Mouse (Mus musculus) kidney, adult 8-10 months (tissue): Measurements from ENCODE around the gene Nr1d2.
"Not testable (repeated sequence)": the region's sequence is repeated elsewhere in the genome, so short reads cannot be mapped to it uniquely, and the experiment has no call there.

Experiments
- DNase-seq, 2 experiments: peaks; one replicate each; pipeline ENCODE4 v3.0.0; 2022

Gene Nr1d2

DNA sequence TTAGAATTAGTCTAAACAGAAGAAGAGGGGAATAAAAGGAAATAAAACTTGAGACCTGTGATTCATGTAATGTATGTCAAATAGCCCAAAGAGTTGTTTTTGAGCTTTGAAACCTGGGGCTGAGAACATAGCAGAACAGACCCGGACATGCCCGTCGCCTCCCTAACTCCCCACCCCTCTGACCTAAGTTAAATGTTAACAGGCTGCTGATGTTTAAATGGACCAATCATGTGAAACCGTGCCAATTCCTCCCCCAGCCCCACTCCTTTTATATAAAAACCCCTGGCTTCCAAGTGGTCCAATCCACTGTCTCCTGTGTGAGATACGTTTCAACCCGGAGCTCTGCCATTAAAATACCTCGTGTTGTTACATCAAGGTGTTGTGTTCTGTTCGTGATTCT is 7.1 kb downstream of the Nr1d2 start:
- DNase-seq: peak; percentile 30 to 49

DNA sequence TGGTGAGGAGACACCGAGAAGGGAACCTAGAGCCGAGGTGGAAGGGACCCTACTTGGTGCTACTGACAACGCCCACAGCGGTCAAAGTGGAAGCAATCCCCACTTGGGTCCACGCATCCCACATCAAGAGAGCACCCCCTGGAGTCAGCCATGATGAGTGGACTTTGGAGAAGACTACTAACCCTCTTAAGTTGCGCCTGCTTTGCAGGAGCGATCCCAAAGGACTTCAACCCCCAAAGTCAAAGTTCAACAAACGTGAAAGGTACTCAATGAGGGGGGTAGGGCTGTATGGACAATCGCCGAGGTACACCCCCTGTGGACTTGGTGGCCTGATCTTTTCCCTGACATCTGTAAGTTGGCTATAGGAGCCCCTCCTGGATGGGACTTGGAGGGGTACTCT is 9.2 kb downstream of the Nr1d2 start:
- DNase-seq: peak; percentile 28 to 50

DNA sequence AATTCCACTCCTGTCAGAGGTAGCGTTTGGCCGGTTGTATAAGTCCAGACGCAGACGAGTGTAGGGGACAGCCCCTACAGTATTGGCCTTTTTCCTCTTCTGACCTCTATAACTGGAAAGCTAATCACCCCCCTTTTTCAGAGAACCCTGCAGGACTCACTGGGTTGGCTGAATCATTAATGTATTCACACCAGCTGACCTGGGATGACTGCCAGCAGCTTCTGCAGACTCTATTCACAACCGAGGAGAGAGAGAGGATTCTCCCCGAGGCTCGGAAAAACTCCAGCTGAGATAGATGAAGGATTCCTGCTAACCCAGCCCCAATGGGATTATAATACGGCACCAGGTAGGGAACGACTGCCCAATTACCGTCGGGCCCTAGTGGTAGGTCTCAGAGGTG is 12.7 kb downstream of the Nr1d2 start:
- peak; percentile 40 to 56 for DNase-seq

DNA sequence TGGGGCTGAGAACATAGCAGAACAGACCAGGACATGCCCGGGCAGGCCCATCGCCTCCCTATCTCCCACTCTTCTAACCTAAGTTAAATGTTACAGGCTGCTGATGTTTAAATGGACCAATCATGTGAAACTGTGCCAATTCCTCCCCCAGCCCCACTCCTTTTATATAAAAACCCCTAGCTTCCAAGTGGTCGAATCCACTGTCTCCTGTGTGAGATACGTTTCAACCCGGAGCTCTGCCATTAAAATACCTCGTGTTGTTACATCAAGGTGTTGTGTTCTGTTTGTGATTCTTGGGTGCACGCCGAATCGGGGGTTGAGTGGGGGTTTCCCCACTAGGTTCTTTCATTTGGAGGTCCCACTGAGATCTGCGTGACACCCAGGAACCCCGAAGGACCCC is 13.5 kb downstream of the Nr1d2 start:
- DNase-seq: not testable (repeated sequence)

DNA sequence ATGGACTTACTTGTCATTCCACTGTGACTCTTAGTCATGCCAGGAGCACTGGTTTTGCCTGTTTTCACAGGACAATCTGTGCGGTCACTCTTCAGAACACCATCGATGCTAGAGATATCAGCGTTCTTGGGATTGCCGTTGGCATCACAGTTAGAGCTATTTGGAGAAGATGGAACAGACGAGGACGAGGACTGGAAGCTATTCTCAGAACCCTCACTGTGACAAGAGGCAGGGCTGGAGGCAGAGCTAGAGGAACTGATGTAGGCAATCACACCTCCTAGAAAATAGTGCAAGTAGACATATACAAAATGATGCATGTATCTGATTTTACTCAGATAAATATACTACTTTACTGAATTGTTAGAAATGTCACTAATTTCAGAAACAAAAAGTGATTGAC is 16.9 kb downstream of the Nr1d2 start:
- DNase-seq: no peak

DNA sequence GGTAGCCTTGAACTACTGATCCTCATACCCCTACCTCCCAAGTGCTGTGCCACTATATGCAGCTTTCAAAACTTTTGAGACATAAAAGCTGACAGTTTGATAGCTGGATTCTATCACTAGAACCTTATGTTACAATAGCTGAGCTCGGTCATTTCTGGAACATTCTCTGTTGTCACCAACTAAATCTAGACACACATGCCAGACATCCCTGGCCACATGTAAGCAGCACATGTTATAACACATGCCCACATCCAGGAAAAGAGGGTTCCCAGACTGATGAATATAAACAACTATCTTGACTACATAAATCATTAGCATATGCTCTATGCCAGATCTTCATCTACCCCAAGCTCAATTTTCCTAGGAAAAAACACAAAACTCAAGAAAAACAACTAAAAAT is 21.8 kb downstream of the Nr1d2 start:
- no peak for DNase-seq

DNA sequence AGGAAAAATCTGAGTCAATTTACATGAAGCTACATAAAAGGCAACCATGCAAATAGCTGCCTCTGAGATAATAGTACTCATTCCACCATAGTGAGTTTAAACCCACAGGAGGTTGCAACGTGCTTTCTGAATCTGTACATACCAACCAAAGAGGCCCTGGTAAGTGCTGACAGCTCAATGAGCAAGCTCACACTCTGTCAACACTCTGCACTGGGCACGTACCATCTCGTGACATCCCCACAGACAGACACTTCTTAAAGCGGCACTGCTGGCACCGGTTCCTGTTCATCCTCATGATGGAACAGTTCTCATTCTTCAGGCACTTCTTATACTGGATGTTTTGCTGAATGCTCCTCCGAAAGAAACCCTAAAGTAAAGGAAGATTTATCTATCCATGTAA is 22.5 kb downstream of the Nr1d2 start:
- no peak for DNase-seq

DNA sequence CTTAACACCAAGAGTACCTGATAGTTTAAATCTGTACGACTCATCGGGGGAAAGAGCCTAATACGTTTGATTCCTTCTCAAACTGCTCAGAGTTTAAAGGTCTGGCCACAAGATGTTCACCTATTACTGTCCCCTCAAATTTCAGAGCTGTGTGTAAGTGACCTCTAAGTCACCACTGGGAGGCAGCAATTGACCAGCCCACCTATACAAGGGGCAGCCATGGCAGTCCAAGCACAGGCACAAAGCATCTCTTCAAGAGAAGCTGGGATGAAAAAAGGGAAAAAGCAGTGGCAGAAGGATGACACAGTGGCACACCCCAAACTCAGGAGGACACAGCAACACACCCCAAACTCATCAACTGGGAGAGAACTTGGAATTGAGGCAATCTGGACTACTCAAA is 28.1 kb downstream of the Nr1d2 start:
- DNase-seq: no peak

DNA sequence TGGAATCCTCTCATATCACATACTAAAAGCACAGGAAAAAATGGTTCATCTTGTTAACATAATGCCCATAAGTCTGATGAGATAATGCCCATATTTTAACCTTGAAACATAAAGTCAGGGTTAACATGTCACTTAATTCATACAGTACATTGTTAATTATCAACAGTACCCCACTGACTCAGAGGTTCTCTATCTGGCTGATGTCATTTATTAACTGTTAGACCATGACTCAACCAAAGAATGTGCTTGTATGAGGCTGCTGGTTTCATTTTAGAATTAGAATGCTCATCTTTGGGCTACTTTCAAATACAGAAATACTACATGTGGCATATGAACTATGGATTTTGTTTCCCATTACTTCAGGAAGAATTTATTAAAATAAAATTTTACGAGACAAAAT is 34.6 kb downstream of the Nr1d2 start:
- peak in 1 of 2 experiments; percentile 24 for DNase-seq

DNA sequence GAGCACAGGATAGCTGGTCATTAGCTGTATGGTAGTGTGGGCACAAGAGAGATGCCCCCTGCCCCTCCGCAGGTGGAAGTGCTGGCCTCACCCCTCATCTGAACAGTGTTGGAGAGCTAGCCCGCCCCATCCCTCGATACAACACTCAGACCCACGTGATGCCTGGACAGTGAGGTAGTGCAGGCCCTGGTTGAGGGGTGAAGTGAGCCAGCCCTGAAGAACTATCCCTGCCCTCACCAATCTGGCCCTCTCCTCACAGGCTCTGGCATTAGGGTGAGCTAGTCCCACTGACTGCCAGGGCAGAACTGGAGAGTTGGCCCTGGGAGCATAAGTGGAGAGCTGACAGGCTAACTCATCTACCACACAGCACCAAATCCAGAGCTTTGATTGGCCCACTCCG is 37.5 kb downstream of the Nr1d2 start:
- no peak for DNase-seq

DNA sequence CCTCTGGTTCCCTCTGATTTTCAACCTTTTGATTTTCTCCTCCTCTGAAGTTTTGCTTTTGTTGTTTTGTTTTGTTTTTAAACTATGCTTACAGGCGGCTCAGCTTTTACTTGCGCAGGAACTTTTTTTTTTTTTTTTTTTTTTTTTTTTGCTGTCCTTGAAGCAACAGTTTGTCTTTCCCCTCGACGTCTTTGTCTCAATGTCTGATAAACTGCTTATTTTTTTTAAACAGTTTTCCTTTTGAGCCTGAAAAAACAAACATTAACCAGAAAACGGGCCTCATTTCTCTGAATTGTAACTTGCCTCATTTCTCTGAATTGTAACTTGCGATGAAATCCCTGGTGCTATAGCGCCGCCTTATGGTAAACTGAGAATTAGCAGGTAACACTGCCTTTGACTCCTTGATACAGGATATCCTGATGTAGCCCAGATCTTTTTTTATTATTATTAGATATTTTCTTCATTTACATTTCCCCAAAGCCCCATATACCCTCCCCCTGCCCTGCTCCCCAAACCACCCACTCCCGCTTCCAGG is 52.0 kb downstream of the Nr1d2 start:
- DNase-seq: peak; percentile 71 to 79

DNA sequence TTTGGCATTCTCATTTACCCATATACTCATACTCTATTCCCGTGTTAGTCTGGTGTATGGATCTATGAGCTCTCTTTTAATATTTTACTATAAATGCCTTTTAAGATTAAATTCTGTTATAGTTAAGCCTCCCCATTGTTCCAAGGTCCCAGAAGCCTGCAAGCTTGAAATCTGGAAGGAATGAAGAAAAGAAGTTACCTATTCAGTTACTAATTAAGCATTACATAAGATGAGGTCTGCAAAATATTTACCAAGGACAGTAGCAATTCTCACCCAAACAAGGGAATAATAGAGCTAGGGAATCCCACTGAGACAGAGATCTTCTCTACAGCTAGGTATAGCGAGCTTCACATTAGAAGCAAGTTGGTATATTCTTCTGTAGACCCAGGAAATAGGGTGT is 61.4 kb downstream of the Nr1d2 start:
- DNase-seq: peak in 1 of 2 experiments; percentile 53

DNA sequence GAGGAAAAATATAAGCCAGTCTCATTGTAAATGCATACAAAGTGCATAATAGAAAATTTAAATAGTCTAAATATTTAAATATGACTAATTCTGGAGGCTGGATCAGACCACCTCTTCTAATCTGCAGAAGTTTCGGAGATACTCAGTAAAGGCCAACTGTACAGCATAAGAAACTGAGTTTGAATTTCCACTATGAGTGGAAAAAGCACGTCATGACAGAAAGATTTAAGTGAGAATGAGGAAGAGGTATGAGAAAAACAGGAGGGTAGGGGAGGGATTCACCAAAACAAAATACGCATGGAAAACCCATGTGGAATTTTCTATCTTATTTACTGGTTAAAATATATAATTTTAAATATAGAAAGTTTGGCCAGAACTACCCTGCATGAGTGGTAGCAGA is 71.3 kb downstream of the Nr1d2 start:
- no peak for DNase-seq

DNA sequence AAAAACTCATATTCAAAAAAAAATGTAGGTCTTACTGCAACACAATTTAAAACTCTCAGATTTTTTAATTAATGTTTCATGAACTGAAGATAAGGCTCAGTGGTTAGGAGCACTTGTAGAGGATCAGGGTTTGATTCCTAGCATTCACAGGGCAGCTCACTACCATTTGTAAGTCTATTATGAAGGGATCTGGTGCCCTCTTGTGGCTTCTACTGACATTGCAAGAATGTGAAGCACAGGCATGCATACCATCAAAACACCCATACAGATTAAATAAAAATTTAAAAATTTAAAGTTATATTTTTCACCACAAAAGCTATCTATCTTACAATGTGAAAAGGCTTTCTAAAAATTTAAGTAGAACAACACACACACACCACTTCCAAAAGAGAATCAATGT is 71.9 kb downstream of the Nr1d2 start:
- DNase-seq: peak; percentile 7 to 57
